Mouse (Mus musculus): Measurements from ENCODE around the gene Cpne7.
"Not testable (repeated sequence)": the region's sequence is repeated elsewhere in the genome, so short reads cannot be mapped to it uniquely, and the experiment has no call there.

Cpne7 gene

DNA sequence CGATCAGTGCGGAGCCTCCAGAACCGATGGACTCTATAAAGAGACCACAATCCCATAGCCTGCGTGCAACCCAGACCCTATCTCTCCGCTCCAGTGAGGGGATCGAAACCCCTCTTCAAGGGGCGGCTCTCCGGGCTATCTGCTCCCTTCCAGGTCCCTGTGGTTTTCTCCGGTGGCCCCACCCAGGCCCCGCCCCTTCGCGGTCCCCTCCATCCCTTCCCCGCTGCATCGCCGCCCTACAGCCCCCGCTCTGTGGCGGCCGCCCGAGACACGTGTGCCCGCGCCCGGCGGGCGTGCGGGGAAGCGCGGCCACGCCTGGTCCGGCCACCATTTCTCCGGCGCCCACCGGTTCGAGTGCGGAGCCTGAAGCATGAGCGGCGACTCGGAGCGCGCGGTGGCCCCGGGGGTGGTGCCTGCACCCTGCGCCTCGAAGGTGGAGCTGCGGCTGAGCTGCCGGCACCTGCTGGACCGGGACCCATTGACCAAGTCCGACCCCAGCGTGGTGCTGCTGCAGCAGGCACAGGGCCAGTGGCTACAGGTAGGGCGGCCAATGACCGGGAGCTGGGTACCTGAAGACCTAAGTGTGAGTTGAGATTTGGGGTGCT lies at the start of gene Cpne7:
Cpne7 (plus strand) TSS at position 248 of the 605 bp plus-strand sequence.
- DNase-seq (ENCODE audit: low read depth, low spot score): no peak

DNA sequence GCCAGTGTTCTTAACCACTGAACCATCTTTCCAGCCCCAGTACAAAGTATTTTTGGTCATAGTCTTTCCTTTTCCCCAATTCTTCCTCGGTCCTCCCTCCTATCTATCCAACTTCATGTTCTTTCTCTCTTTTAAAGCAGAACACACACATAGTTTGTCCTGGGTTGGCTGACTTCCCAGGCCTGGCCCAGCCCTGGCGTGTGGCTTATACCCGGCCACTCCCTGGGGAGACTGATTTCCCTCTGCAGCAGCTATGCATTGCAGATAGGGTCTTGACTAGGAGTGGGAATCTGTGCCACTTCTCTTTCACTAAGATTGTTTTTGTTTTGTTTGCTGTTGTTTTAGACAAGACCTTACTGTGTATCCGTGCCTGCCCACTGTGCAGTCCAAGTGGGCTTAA lies 46.0 kb upstream of the Cpne7 start:
- no peak for DNase-seq (ENCODE audit: low read depth, low spot score)

DNA sequence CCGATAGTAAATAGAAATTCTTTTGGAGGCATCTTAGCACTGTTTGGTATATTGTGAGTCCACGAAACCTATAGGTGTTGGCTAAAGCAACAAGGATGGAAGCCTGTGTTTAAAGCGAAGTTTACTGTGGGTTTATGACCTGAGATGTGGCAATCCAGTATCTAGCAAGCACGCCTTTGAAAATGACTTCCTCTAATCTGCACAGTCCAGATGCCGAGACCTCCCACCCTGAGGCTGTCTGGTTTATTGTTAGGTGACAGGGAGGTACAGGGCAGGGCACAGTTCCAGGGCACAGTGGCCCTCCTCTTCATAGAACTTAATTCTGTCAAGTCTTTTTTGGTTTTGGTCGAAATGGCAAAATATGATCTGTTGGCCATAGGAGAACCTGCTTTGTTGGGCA lies 40.0 kb upstream of the Cpne7 start:
- DNase-seq (ENCODE audit: low read depth, low spot score): no peak

GRCm38 (mm10) chr8:123082993-123083392 lies 34.2 kb upstream of the Cpne7 start:
- no peak for DNase-seq (ENCODE audit: low read depth, low spot score)

GRCm38 (mm10) chr8:123083610-123084009 lies 33.6 kb upstream of the Cpne7 start:
- no peak for DNase-seq (ENCODE audit: low read depth, low spot score)

- no peak for DNase-seq (ENCODE audit: low read depth, low spot score)
These were observed 29.9 kb upstream of the Cpne7 start for GRCm38 (mm10) chr8:123087289-123087688.

- DNase-seq (ENCODE audit: low read depth, low spot score): no peak
These were observed 20.0 kb upstream of the Cpne7 start for GRCm38 (mm10) chr8:123097216-123097615.

- no peak for DNase-seq (ENCODE audit: low read depth, low spot score)
These were observed 19.2 kb upstream of the Cpne7 start for GRCm38 (mm10) chr8:123097786-123098584.

DNA sequence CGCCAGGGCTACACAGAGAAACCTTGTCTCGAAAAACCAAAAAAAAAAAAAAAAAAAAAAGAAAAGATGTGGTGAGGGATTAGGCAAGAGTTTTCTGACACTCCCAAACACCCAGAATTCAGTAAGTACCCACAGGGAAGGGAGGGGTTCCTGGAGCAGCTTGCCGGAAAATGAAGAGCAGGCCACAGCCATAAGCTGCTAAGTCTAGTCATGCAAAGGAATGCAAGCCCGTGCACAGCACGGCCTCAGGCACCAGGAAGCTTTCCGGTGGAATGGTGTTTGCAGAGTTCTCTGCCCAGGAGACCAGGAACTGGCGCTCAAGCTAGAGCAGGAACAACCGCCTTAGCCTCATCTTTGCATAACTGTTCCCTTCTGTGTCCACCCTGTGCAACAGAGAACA lies 16.9 kb upstream of the Cpne7 start:
- DNase-seq (ENCODE audit: low read depth, low spot score): no peak

GRCm38 (mm10) chr8:123101244-123101643 lies 15.9 kb upstream of the Cpne7 start:
- no peak for DNase-seq (ENCODE audit: low read depth, low spot score)

GRCm38 (mm10) chr8:123101735-123102685 lies 15.2 kb upstream of the Cpne7 start, which contains the start of gene Rpl13:
Gene Rpl13, plus strand, starts transcription at chr8:123102350.
- DNase-seq (ENCODE audit: low read depth, low spot score): peak; percentile 94

DNA sequence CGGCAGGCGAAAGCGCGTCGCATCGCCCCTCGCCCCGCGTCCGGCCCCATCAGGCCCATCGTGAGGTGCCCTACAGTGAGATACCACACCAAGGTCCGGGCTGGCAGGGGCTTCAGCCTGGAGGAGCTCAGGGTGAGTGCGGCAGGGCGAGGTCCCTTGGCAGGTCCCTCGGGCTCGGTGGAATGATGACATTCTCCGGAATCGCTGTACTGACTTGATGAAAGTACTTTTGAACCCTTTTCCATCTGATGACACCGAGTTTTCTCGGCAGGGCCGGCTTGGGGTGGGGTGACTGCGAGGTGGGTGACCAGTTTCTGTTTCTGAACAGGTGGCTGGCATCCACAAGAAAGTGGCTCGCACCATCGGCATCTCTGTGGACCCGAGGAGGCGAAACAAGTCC lies 14.3 kb upstream of the Cpne7 start:
- not testable (repeated sequence) for DNase-seq (ENCODE audit: low read depth, low spot score)

DNA sequence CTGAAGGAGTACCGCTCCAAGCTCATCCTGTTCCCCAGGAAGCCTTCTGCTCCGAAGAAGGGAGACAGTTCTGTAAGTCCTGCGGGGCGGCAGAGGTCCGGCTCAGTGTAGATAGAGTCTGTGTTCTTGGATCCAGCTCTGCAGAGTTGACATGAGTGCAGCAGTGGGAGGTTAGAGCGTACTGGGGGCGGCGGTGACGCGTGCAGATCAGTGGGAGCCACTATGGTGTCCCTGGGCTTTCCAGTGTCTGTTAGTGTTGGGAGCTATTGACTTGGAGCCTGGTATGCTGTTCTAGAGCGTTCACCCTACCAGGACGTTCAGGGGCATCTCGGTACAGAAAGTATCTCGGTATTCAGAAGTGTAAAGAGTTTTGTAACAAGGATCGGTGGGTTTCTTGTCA lies 13.9 kb upstream of the Cpne7 start:
- DNase-seq (ENCODE audit: low read depth, low spot score): no peak

DNA sequence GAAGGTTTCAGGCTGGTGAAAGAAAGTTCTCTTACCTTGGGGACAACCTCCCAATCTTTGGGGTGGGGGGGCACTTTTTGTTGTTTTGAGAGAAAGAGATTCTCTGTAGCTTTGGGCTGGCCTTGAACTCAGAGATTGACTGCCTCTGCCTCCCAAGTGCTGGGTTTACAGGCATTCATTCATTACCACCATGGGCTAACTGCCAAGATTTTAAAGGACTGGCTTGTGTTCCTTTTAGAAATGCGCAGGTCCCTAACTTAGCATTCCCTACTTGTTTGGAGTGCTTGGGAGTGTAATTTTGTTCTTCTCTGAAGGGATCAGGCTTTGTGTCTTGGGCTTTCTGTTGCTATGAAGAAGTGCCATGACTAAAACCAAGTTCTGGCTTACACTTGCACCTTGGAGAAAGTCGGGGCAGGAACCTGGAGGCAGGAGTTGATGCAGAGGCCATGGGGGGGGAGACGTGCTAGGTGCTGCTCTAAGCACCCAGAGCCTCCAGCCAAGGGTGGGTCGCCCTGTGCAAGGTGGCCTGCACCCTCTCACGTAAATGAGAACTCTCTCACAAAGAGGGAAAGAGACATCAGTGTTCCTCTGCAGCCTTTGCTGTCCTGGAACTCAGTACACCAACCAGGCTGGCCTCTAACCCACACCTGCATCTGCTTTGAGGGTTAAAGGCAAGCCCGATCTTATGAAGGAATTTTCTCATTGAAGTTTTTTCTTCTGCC lies 13.0 kb upstream of the Cpne7 start:
- DNase-seq (ENCODE audit: low read depth, low spot score): no peak

DNA sequence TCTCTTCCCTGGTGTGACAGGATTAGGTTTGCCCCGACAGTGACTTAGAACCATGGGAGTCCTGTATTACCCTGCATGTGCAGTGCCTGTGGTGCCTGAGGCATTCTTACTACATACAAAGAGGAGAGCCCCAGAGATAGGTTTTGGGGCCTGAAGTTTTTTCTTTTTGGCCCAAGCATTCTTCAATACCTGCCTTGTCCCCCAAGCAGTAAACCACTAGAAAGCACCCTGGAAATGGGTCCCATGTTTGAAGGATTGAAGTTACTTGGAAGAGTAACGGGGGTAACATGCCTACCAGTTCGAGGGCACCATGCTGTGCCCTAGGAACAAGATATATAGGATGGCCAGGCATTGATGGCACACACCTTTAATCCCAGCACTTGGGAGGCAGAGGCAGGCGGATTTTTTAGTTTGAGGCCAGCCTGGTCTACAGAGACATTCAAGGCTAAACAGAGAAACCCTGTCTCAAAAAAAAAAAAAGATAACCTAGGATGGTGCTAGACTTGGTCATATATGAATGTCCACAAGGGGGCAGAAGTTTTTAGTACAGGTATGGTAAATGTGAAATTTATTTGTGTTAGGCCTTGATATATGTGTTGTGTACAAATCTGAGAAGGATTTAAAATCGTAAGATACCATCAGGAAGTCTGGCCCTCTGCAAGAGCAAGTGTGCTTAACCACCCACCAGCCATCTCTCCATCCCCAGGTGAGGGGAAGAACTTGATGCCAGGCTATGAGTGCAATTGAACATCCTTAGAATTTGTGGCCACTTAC lies 11.4 kb upstream of the Cpne7 start:
- peak; percentile 48 for DNase-seq (ENCODE audit: low read depth, low spot score)

DNA sequence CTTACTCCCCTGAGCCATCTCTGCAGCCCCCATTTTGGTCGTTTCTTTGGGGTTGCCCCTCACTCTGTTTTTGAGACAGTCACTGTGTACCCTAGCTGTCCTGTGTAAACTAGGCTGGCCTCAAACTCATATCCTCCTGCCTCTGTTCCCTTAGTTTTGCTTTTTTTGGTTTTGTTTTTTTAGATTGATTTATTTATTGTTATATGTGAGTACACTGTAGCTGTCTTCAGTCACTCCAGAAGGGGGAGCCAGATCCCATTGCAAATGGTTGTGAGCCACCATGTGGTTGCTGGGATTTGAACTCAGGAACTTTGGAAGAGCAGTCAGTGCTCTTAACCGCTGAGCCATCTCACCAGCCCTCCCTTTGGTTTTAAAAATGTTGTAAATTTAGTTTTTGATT lies 10.6 kb upstream of the Cpne7 start:
- DNase-seq (ENCODE audit: low read depth, low spot score): no peak

DNA sequence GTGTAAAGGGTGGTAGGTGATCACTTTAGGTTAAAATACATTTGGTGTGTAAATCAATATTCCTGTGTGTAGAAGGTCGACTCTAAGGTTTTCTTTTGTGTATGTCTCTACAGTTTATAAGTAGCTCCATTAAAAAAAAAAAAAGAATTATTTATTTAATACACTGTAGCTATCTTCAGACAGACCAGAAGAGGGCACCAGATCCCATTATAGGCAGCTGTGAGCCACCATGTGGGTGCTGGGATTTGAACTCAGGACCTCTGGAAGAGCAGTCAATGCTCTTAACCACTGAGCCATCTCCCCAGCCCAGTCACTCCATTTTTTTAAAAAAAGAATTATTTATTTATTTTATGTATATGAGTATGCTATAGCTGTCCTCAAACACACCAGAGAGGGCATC lies 9.2 kb upstream of the Cpne7 start:
- no peak for DNase-seq (ENCODE audit: low read depth, low spot score)

DNA sequence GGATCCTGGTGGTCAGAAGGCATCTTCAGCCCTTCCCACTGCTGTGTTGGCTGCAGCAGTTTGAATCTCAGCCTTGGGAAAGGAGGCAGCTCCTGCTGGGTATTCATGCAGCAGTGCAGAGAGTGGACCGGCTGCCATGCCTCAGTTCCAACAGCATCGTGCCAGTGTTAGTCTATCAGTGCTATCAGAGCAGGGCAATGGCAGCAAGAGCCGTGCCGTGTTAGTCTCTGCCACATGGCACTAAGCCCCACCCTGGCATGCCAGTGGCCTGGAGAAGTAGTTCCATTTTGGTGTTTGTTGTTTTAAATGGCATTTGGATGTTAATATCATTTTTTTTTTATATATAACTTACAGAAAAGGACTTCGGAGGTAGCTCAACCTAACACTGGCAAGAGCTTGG lies 8.2 kb upstream of the Cpne7 start:
- DNase-seq (ENCODE audit: low read depth, low spot score): no peak

DNA sequence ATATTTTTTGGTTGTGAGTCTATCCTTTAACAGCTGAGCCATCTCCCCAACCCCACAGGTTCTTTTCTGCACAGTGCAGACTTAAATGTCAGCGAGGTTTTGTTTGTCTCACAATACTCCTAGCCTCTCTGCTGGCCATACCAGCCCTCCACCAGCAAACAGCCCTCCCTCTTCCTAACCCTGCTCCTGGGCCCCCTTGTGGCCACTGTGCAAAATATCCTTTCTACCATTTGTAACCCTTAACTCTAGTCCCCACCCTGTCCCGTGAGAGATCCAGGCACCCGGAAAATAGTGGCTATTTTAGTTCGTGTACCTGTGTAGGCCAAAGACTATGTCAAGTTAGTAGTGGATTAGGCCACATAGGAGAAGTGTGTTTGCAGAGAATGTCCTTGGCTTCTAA lies 6.5 kb upstream of the Cpne7 start:
- peak; percentile 43 for DNase-seq (ENCODE audit: low read depth, low spot score)

- DNase-seq (ENCODE audit: low read depth, low spot score): no peak
These were observed 4.3 kb upstream of the Cpne7 start for GRCm38 (mm10) chr8:123112892-123113291.
